Mouse (Mus musculus) midbrain, embryonic 13.5 days (tissue): ENCODE measurements around the gene Klf4. TPM values are rescaled to one million over a fixed set of nuclear protein-coding genes. Genes with fewer than 3 reads are reported as not detected.

ENCODE experiments used
- ATAC-seq: fragments of 200-750 bp; cut with Nextera tagmentation; 2 replicates; pipeline ENCODE4 v1.8.0; 2017; ENCODE audit warnings: mild to moderate bottlenecking, moderate TSS enrichment, moderate library complexity
- H3K27ac ChIP-seq: fragments of 300-500 bp; sonication (generic); 2 replicates; pipeline ENCODE4 v1.5.1; 2015; ENCODE audit warnings: inconsistent platforms, mild to moderate bottlenecking, moderate library complexity
- H3K27me3 ChIP-seq: fragments of 300-500 bp; sonication (generic); 2 replicates; pipeline ENCODE4 v1.6.1; 2015; ENCODE audit warnings: mild to moderate bottlenecking, inconsistent platforms
- H3K36me3 ChIP-seq: fragments of 300-500 bp; sonication (generic); 2 replicates; pipeline ENCODE4 v1.6.1; 2015; ENCODE audit warnings: mild to moderate bottlenecking, inconsistent platforms
- H3K4me1 ChIP-seq: fragments of 300-500 bp; sonication (generic); replicated peaks from 2 replicates; pipeline ENCODE4 v1.6.1; 2015; ENCODE audit warnings: inconsistent platforms
- H3K4me2 ChIP-seq: fragments of 300-500 bp; sonication (generic); replicated peaks from 2 replicates; pipeline ENCODE4 v1.6.1; 2015; ENCODE audit warnings: moderate library complexity, mild to moderate bottlenecking, inconsistent platforms
- H3K4me3 ChIP-seq: fragments of 300-500 bp; sonication (generic); replicated peaks from 2 replicates; pipeline ENCODE4 v1.5.1; 2015; ENCODE audit warnings: mild to moderate bottlenecking, inconsistent platforms
- H3K9ac ChIP-seq: fragments of 300-500 bp; sonication (generic); replicated peaks from 2 replicates; pipeline ENCODE4 v1.6.1; 2015; ENCODE audit warnings: mild to moderate bottlenecking, inconsistent platforms
- H3K9me3 ChIP-seq: fragments of 300-500 bp; sonication (generic); 2 replicates; pipeline ENCODE4 v1.6.1; 2016; ENCODE audit warnings: mild to moderate bottlenecking, inconsistent platforms
- WGBS: fragments of 180-500 bp; shearing (Covaris S2); methylation state at CpG from one replicate; pipeline ENCODE4 v1.1.7; 2015; 5-methylcytosine and 5-hydroxymethylcytosine counted together
- polyA plus RNA-seq: library from polyadenylated mRNA; unstranded; fragments of >200 nt; fragmentation: Nextera tagmentation; extraction: Ambion mirVana; gene quantifications from 2 replicates; pipeline ENCODE4 v1.2.1, GENCODE M21; 2015

The Klf4 gene
- polyA plus RNA-seq, 1 experiment from 2014 or later, result 2.1 TPM

DNA sequence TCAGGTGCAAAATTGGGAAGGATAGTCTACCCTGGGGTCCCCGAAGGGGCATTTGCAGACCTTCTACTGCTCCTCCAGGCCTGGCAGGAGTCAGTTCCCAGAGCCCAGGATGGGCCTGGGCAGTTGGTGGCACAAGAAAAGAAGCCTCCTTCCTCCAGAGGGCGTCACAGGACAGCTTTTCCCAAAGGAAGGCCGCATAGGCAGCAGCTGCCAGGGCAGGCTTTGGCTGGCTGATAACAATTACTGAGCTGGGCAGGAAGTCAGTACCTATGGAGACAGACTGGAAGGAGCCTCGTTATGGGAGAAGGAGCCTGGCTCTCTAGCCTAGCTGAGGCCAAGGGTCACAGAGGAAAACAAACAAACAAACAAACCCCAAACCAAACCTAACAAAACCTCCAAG is 54.3 kb downstream of the Klf4 start:
- Histone ChIP-seq H3K4me1 (peaks cover 13% of the 10 kb centered on the region; the same call in 1 of the 2 replicates), H3K9me3 (no peaks in the 10 kb centered on the region), H3K27ac (no peak overlapping the region), H3K9ac (no peak overlapping the region), H3K27me3 (no peaks in the 10 kb centered on the region), H3K36me3 (no peaks in the 10 kb centered on the region), H3K4me2 (no peak overlapping the region), H3K4me3 (no peak overlapping the region)
- no peak for ATAC-seq
- 35% methylated on average over 4 of the region's 4 CpGs for WGBS

DNA sequence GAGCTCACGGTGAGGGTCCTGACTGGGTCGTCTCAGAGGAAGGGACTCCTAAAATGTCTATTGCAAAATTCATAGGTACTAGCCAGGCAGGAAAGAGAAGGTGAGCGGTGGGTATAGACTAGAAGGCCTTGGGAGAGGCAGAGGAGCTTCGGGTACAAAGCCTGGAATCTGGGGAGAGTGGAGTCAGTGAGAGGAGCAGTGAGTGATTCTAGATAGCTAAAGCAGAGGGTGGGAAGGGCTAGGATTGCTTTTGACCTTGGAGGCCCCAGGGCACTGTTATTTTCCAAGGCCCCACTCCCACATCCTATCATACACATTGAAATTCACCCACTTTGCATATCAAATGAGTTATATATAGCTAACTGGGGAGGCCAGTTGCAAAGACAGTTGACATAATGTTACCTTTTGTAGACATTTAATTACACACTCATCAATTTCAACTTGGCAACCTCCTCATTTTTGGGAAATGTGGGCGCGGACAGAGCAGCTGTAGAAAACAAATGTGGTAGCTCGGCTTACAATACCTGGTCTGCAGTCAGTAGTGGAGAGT is 55.0 kb downstream of the Klf4 start:
- no peak for ATAC-seq
- H3K9me3 ChIP-seq, result no peaks in the 10 kb centered on the region
- H3K27me3 ChIP-seq, result no peaks in the 10 kb centered on the region
- H3K27ac ChIP-seq, result no peak overlapping the region
- H3K9ac ChIP-seq, result no peak overlapping the region
- no peak overlapping the region for H3K4me3 ChIP-seq
- no peaks in the 10 kb centered on the region for H3K36me3 ChIP-seq
- whole genome bisulfite sequencing, result 88% methylated on average over 7 of the region's 7 CpGs
- peaks cover 13% of the 10 kb centered on the region; the same call in 1 of the 2 replicates for H3K4me1 ChIP-seq
- no peak overlapping the region for H3K4me2 ChIP-seq

Other genes with a start within 250 kb of the Klf4 start
- 82.9 and 93.9 TPM in 2 replicates for gene Rad23b, start 182.4 kb downstream of the Klf4 start, polyA plus RNA-seq